Mouse (Mus musculus): ENCODE data around the gene Zbtb5. TPM values are rescaled to one million over a fixed set of nuclear protein-coding genes. Genes with fewer than 3 reads are reported as not detected.
A peak's percentile ranks its signal among the peaks of the same experiment; 100 is the strongest.

Zbtb5 gene
- total RNA-seq (2014; rRNA removed) (6.9 and 7.1 TPM in 2 replicates), polyA plus RNA-seq (2012; rRNA removed) (8.6 and 11.1 TPM in 2 replicates)

DNA sequence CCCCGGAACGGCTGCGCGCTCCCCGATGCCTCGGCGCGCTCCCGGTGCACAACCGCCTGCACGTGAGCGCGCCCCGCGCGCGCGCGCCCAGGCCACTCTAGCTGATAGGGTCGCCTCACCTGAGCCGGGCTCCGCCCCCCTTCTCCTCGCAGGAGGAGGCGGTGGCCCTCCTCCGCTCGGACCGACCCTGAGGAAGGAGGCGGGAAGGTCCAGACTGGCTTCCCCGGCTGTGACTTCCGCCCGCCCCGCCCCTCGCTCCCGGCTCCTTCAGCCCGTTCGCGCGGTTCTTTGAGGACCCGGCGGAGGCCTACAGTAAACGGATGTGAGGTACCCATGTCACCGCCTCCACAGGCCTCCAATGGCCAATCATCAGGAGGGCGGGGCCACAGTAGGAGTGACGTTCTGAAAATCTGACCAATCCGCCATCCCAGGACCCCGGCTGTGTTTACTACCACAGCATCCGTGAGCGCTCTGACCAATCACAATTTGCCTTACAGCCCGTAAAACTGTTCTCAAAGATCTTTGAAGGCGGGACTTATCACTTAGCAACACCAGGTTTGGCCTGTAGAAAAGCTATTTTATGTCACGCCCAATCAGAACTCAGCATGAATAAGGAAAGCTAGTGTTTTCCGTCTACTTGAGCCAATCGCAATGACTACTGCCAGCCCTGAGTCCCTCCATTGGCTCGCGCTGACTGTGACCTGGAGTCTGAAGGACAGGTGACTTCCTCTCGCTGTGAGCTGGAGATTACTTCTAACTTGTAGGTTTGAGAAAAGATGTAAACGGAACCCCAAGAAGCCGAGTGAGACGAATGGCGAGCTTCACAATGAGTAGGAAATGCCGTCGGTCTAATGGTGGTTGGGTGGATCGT lies at the start of gene Zbtb5:
Gene Zbtb5 (minus strand): TSS at position 308 of the 871 bp plus-strand sequence.
- peak within 1 kb of the TSS; percentile 90 for H3K27ac ChIP-seq (replicated peaks; ENCODE audit: insufficient read depth, low read depth, low read length)
- TF ChIP-seq POLR2A (IDR thresholded peaks at IDR 0.05; ENCODE audit: extremely low read depth, insufficient read depth, low read length): 0 out of 2 replicates have a peak, but pooled peaks have one; percentile 32
- TF ChIP-seq CTCF (IDR thresholded peaks at IDR 0.05; ENCODE audit: low read depth, low read length): no peak
- under 1% methylated on average over 63 of the region's 63 CpGs for WGBS
- peak within 1 kb of the TSS; percentile 91 for H3K9ac ChIP-seq (ENCODE audit: low read depth, low read length)
- peaks cover 12% of the 10 kb centered on the region for H3K4me1 ChIP-seq (ENCODE audit: control insufficient read depth, insufficient read depth, low read length)
- peak; percentile 100 for DNase-seq (ENCODE audit: extremely low read depth, low read depth, low spot score)
- peaks cover 7% of the 10 kb centered on the region; the same call in 1 of the 2 replicates for H3K79me2 ChIP-seq (ENCODE audit: control insufficient read depth, insufficient read depth, low read length)
- peak within 1 kb of the TSS; percentile 81 for H3K4me3 ChIP-seq (ENCODE audit: insufficient read depth, low read depth, low read length)
- no peaks in the 10 kb centered on the region for H3K36me3 ChIP-seq (ENCODE audit: control insufficient read depth, insufficient read depth, low read length)
- no peaks in the 10 kb centered on the region for H3K27me3 ChIP-seq (ENCODE audit: control insufficient read depth, insufficient read depth, low read length)

- TF ChIP-seq POLR2A (IDR thresholded peaks at IDR 0.05; ENCODE audit: extremely low read depth, insufficient read depth, low read length) (no peak), CTCF (IDR thresholded peaks at IDR 0.05; ENCODE audit: low read depth, low read length) (no peak)
These were observed 43.2 kb upstream of the Zbtb5 start for GRCm38 (mm10) chr4:45055451-45055850.

DNA sequence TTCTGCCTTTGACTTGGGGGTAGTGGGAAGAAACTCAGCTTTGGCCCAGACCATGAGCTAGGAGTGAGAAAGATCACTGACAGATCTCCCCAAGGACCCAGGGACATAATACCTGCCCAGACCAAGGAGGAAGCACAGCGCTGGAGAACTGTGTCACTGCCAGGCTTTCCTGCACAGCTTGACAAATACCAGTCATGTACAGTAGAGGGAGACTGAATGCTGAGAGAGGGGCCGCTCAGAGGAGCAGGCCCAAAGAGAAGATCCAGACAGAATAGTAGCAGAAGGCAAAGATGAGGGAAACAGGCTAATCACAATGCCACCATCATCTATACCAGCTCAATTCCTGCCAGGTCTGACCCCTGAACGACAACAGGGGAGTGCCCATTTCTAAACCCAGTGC lies 42.6 kb upstream of the Zbtb5 start:
- no peak for DNase-seq (ENCODE audit: extremely low read depth, low read depth, low spot score)
- no peaks in the 10 kb centered on the region for H3K27me3 ChIP-seq (ENCODE audit: control insufficient read depth, insufficient read depth, low read length)
- WGBS: 58% methylated on average over 3 of the region's 3 CpGs
- no peak overlapping the region for H3K4me3 ChIP-seq (ENCODE audit: insufficient read depth, low read depth, low read length)
- no peak overlapping the region for H3K9ac ChIP-seq (ENCODE audit: low read depth, low read length)
- H3K27ac ChIP-seq (replicated peaks; ENCODE audit: insufficient read depth, low read depth, low read length): no peak overlapping the region
- H3K36me3 ChIP-seq (ENCODE audit: control insufficient read depth, insufficient read depth, low read length): no peaks in the 10 kb centered on the region
- H3K4me1 ChIP-seq (ENCODE audit: control insufficient read depth, insufficient read depth, low read length): no peaks in the 10 kb centered on the region
- TF ChIP-seq POLR2A (IDR thresholded peaks at IDR 0.05; ENCODE audit: extremely low read depth, insufficient read depth, low read length) (no peak), CTCF (IDR thresholded peaks at IDR 0.05; ENCODE audit: low read depth, low read length) (no peak)
- no peaks in the 10 kb centered on the region for H3K79me2 ChIP-seq (ENCODE audit: control insufficient read depth, insufficient read depth, low read length)

More at GRCm38 (mm10) chr4:45055451-45055850, 43.2 kb upstream of the Zbtb5 start:
- H3K27ac ChIP-seq (replicated peaks; ENCODE audit: insufficient read depth, low read depth, low read length): no peak overlapping the region
- DNase-seq (ENCODE audit: extremely low read depth, low read depth, low spot score): no peak
- H3K79me2 ChIP-seq (ENCODE audit: control insufficient read depth, insufficient read depth, low read length): no peaks in the 10 kb centered on the region
- no peak overlapping the region for H3K4me3 ChIP-seq (ENCODE audit: insufficient read depth, low read depth, low read length)
- no peaks in the 10 kb centered on the region for H3K4me1 ChIP-seq (ENCODE audit: control insufficient read depth, insufficient read depth, low read length)
- no peaks in the 10 kb centered on the region for H3K36me3 ChIP-seq (ENCODE audit: control insufficient read depth, insufficient read depth, low read length)
- H3K27me3 ChIP-seq (ENCODE audit: control insufficient read depth, insufficient read depth, low read length): no peaks in the 10 kb centered on the region
- WGBS: 80% methylated on average over 8 of the region's 8 CpGs
- no peak overlapping the region for H3K9ac ChIP-seq (ENCODE audit: low read depth, low read length)

- Histone ChIP-seq H3K4me1 (ENCODE audit: control insufficient read depth, insufficient read depth, low read length) (no peaks in the 10 kb centered on the region), H3K9ac (ENCODE audit: low read depth, low read length) (no peak overlapping the region), H3K4me3 (ENCODE audit: insufficient read depth, low read depth, low read length) (no peak overlapping the region), H3K36me3 (ENCODE audit: control insufficient read depth, insufficient read depth, low read length) (no peaks in the 10 kb centered on the region), H3K27ac (replicated peaks; ENCODE audit: insufficient read depth, low read depth, low read length) (no peak overlapping the region), H3K79me2 (ENCODE audit: control insufficient read depth, insufficient read depth, low read length) (no peaks in the 10 kb centered on the region), H3K27me3 (ENCODE audit: control insufficient read depth, insufficient read depth, low read length) (no peaks in the 10 kb centered on the region)
- no peak for DNase-seq (ENCODE audit: extremely low read depth, low read depth, low spot score)
- 83% methylated on average over 9 of the region's 9 CpGs for WGBS
- TF ChIP-seq POLR2A (IDR thresholded peaks at IDR 0.05; ENCODE audit: extremely low read depth, insufficient read depth, low read length): no peak
- TF ChIP-seq CTCF (IDR thresholded peaks at IDR 0.05; ENCODE audit: low read depth, low read length): no peak
These were observed 35.7 kb upstream of the Zbtb5 start for GRCm38 (mm10) chr4:45047956-45048355.

DNA sequence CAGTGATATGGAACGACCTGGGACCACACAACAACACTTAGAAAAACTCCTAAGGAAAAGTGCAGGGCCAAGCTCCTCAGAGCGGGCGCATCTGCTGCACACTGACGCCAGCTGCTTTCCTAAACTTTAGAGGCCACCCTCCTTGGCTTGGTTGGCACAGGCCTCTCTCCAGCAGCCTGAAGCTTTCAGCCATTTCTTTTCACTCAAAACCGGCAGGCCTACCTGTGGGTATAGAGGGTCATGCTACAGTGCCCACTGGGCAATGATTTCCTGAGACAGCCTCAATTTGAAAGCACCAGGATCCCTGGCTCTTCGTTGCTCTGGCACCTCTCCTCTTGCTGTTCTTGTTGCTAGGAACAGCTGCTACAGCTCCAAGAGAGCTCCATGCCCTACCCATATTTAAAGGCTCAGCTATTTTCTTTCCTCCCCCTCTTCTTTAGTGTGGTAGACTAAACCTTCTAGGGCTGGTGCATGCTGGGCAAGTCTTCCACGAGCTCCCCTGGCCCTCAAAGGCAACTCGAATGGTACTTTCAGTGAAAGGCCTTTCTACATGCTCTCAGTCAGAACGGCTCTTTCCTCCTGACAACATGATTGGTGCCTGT lies 35.2 kb upstream of the Zbtb5 start:
- H3K27ac ChIP-seq (replicated peaks; ENCODE audit: insufficient read depth, low read depth, low read length): no peak overlapping the region
- no peaks in the 10 kb centered on the region for H3K4me1 ChIP-seq (ENCODE audit: control insufficient read depth, insufficient read depth, low read length)
- DNase-seq (ENCODE audit: extremely low read depth, low read depth, low spot score): no peak
- no peak overlapping the region for H3K4me3 ChIP-seq (ENCODE audit: insufficient read depth, low read depth, low read length)
- WGBS: 82% methylated on average over 9 of the region's 9 CpGs
- H3K79me2 ChIP-seq (ENCODE audit: control insufficient read depth, insufficient read depth, low read length): no peaks in the 10 kb centered on the region
- TF ChIP-seq CTCF (IDR thresholded peaks at IDR 0.05; ENCODE audit: low read depth, low read length): no peak
- TF ChIP-seq POLR2A (IDR thresholded peaks at IDR 0.05; ENCODE audit: extremely low read depth, insufficient read depth, low read length): no peak
- H3K36me3 ChIP-seq (ENCODE audit: control insufficient read depth, insufficient read depth, low read length): no peaks in the 10 kb centered on the region
- H3K9ac ChIP-seq (ENCODE audit: low read depth, low read length): no peak overlapping the region
- no peaks in the 10 kb centered on the region for H3K27me3 ChIP-seq (ENCODE audit: control insufficient read depth, insufficient read depth, low read length)

All from liver, adult 2 months (tissue).